Mouse (Mus musculus) stomach, postnatal 0 days (tissue): ENCODE data around the gene Ttll11. TPM values are rescaled to one million over a fixed set of nuclear protein-coding genes. Genes with fewer than 3 reads are reported as not detected.
A peak's percentile ranks its signal among the peaks of the same experiment; 100 is the strongest.

Experiments
- ATAC-seq: fragments of 200-750 bp; cut with Nextera tagmentation; 2 replicates; pipeline ENCODE4 v1.8.0; 2017; ENCODE audit not compliant: low FRiP score, low TSS enrichment
- DNase-seq: peaks from one replicate; pipeline ENCODE4 v3.0.0-alpha.2; 2016; ENCODE audit warnings: low spot score
- H3K27ac ChIP-seq: fragments of 300-500 bp; sonication (generic); replicated peaks from 2 replicates; pipeline ENCODE4 v1.5.1; 2014; ENCODE audit warnings: mild to moderate bottlenecking, control low read depth
- H3K27me3 ChIP-seq: fragments of 300-500 bp; sonication (generic); 2 replicates; pipeline ENCODE4 v1.6.1; 2014; ENCODE audit warnings: low read length; ENCODE audit not compliant: control insufficient read depth, insufficient read depth
- H3K36me3 ChIP-seq: fragments of 300-500 bp; sonication (generic); 2 replicates; pipeline ENCODE4 v1.6.1; 2014; ENCODE audit warnings: low read length, mixed read lengths; ENCODE audit not compliant: control insufficient read depth, insufficient read depth
- H3K4me1 ChIP-seq: fragments of 300-500 bp; sonication (generic); replicated peaks from 2 replicates; pipeline ENCODE4 v1.6.1; 2014; ENCODE audit warnings: antibody characterized with exemption; ENCODE audit not compliant: control insufficient read depth, insufficient read depth
- H3K4me2 ChIP-seq: fragments of 300-500 bp; sonication (generic); replicated peaks from 2 replicates; pipeline ENCODE4 v1.6.1; 2014; ENCODE audit warnings: low read depth, mild to moderate bottlenecking, control low read depth, moderate library complexity
- H3K4me3 ChIP-seq: fragments of 300-500 bp; sonication (generic); 2 replicates; pipeline ENCODE4 v1.5.1; 2014; ENCODE audit warnings: low read depth, low read length, control low read depth
- H3K9ac ChIP-seq: fragments of 300-500 bp; sonication (generic); 2 replicates; pipeline ENCODE4 v1.6.1; 2014; ENCODE audit warnings: mild to moderate bottlenecking, low read length, control low read depth, mixed read lengths
- H3K9me3 ChIP-seq: fragments of 300-500 bp; sonication (generic); 2 replicates; pipeline ENCODE4 v1.6.1; 2016; ENCODE audit warnings: low read length; ENCODE audit not compliant: control insufficient read depth
- CTCF ChIP-seq: IDR thresholded peaks from 2 replicates; pipeline ENCODE4 v1.5.1; 2016; ENCODE audit warnings: antibody characterized with exemption, low read depth, mild to moderate bottlenecking, moderate library complexity
- EP300 ChIP-seq: optimal IDR thresholded peaks from 2 replicates; pipeline ENCODE3; 2016; ENCODE audit warnings: antibody characterized with exemption
- WGBS: fragments of 180-500 bp; shearing (Covaris S2); extraction: QIAGEN DNeasy Blood & Tissue Kit; methylation state at CpG from one replicate; pipeline ENCODE4 v1.1.7; 2014; 5-methylcytosine and 5-hydroxymethylcytosine counted together
- polyA plus RNA-seq: library from polyadenylated mRNA; unstranded; fragments of >200 nt; fragmentation: Nextera tagmentation; extraction: Ambion mirVana; gene quantifications from 2 replicates; pipeline ENCODE4 v1.2.1, GENCODE M21; 2015

Gene Ttll11
- polyA plus RNA-seq, 1 experiment from 2014 or later, result 0.55 TPM

DNA sequence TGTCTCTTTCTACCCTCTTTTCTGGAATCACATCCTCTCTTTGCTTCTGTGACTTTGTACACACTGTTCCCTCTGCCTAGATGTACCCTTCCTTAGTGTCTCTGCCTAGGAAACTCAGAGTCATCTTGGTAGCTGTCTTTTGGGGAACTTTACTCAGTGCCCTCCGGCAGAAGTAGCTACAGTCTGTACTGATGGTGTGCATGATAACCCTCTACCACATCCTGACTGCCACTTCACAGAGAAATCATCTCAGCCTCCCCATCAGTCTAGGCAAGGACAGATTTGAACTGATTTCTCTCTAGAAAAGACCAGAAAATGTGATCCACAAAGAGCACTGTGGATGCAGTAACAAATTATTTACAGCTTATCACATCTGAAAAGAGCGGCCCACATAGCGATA is 2.2 kb upstream of the Ttll11 start:
- no peak overlapping the region for H3K9ac ChIP-seq
- H3K4me2 ChIP-seq, result no peak overlapping the region
- TF ChIP-seq EP300, result no peak
- no peak for TF ChIP-seq CTCF
- no peaks in the 10 kb centered on the region for H3K27me3 ChIP-seq
- no peak for DNase-seq
- 82% methylated on average over 3 of the region's 3 CpGs for WGBS
- H3K27ac ChIP-seq, result no peak overlapping the region
- ATAC-seq, result no peak
- no peak overlapping the region for H3K4me3 ChIP-seq
- H3K9me3 ChIP-seq, result no peaks in the 10 kb centered on the region
- peaks cover 3% of the 10 kb centered on the region; the same call in 1 of the 2 replicates for H3K4me1 ChIP-seq
- H3K36me3 ChIP-seq, result no peaks in the 10 kb centered on the region

DNA sequence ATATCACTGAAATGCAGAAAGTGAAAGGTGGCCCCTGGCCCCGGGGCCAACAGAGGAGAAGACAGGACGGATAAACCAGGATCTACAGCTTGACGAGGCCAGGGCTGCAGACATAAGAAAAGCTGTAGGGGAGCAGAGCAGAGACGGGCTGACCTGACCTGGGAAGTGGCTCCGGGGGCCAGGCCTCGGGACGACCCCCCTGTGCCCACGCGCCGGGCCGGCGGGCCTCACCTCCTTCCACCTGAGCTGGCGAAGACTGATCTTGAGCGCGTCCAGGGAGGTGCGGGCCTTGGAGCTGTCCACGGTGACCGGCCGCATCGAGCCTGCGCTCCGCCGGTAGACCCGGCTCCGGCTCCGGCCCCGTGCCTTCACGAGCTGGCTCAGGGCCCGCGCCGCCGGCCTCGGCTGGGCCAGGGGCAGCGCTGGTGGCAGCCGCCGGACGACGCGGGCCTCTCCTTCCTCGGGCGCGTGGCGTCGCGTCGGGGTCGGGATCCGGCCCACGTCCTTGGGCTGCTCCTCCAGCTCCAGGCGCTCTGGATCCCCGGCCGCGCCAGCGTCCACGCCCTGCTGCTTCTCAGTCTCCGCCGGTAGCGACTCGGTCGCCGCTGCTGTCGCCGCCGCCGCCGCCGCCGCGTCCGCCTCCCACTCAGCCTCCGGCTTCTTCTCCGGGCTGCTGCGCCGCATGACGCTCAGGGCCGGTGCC is 621 bp downstream of the Ttll11 start:
- TF ChIP-seq CTCF, result no peak
- TF ChIP-seq EP300, result no peak
- Histone ChIP-seq H3K4me1 (peaks cover 3% of the 10 kb centered on the region; the same call in 1 of the 2 replicates), H3K9ac (peak overlapping the region; percentile 84), H3K27me3 (no peaks in the 10 kb centered on the region), H3K4me3 (peak overlapping the region; percentile 83), H3K27ac (peak overlapping the region; percentile 84), H3K4me2 (peak overlapping the region; percentile 98), H3K36me3 (no peaks in the 10 kb centered on the region), H3K9me3 (no peaks in the 10 kb centered on the region)
- peak; percentile 66 for ATAC-seq
- WGBS, result under 1% methylated on average over 49 of the region's 76 CpGs
- DNase-seq, result peak; percentile 58

- 18% methylated on average over 15 of the region's 15 CpGs for WGBS
- H3K9ac ChIP-seq, result peak overlapping the region; percentile 84
- peak overlapping the region; percentile 84 for H3K27ac ChIP-seq
- TF ChIP-seq CTCF (no peak), EP300 (no peak)
- no peaks in the 10 kb centered on the region for H3K27me3 ChIP-seq
- H3K9me3 ChIP-seq, result no peaks in the 10 kb centered on the region
- peak overlapping the region; percentile 98 for H3K4me2 ChIP-seq
- DNase-seq (peak; percentile 52), ATAC-seq (peak; percentile 47)
- peaks cover 3% of the 10 kb centered on the region; the same call in 1 of the 2 replicates for H3K4me1 ChIP-seq
- no peaks in the 10 kb centered on the region for H3K36me3 ChIP-seq
- H3K4me3 ChIP-seq, result peak overlapping the region; percentile 83
Measured at GRCm38 (mm10) chr2:35978276-35978933, 1.3 kb downstream of the Ttll11 start.

GRCm38 (mm10) chr2:35977749-35978148 is 2.0 kb downstream of the Ttll11 start:
- Histone ChIP-seq H3K4me1 (peaks cover 3% of the 10 kb centered on the region; the same call in 1 of the 2 replicates), H3K9ac (no peak overlapping the region), H3K4me2 (peak overlapping the region; percentile 98), H3K9me3 (no peaks in the 10 kb centered on the region), H3K27me3 (no peaks in the 10 kb centered on the region), H3K4me3 (no peak overlapping the region), H3K36me3 (no peaks in the 10 kb centered on the region), H3K27ac (no peak overlapping the region)
- TF ChIP-seq CTCF, result no peak
- no peak for TF ChIP-seq EP300
- no peak for DNase-seq
- ATAC-seq, result no peak
- WGBS, result 82% methylated on average over 3 of the region's 3 CpGs

DNA sequence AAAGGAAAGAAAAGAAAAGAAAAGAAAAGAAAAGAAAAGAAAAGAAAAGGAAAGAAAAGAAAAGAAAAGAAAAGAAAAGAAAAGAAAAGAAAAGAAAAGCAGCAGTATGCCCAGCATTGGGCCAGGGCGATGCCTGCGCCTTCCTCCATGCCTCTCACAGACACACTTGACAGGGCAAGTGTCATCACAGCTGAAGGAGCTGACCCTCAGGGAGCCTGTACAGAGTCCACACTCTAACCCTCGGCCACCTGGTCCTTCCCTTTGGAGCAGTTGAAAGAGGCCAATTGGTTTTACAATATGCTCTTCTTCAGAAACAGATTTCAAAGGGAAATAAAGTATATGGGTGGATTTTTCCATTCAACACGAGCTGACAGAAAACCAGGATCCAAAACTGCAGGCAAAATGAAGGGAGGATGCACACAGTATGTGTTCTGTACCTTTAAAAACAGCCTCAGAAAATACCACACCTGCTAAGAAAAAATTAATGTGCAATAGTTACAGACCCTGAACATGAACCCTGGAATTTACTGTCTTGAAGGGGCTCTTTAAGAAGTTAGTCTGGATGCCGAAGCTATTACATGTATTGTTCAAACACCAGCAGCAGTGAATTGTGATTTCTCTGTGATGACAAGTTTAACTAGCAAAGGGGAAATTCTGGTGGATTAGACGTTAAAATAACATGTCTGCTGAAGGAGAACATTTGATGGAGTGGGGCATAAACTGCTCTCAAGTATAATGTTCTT is 7.3 kb downstream of the Ttll11 start:
- Histone ChIP-seq H3K4me1 (no peaks in the 10 kb centered on the region), H3K4me2 (no peak overlapping the region), H3K27ac (no peak overlapping the region), H3K4me3 (no peak overlapping the region), H3K36me3 (no peaks in the 10 kb centered on the region), H3K27me3 (no peaks in the 10 kb centered on the region), H3K9me3 (no peaks in the 10 kb centered on the region), H3K9ac (no peak overlapping the region)
- WGBS, result 54% methylated on average over 6 of the region's 6 CpGs
- ATAC-seq, result no peak
- TF ChIP-seq CTCF (no peak), EP300 (no peak)
- DNase-seq, result no peak
